Mouse (Mus musculus): Measurements from ENCODE around the gene Fdxr. TPM values are rescaled to one million over a fixed set of nuclear protein-coding genes. Genes with fewer than 3 reads are reported as not detected.
A peak's percentile ranks its signal among the peaks of the same experiment; 100 is the strongest.

Gene Fdxr
- polyA plus RNA-seq, 1 experiment from 2014 or later, result 17.8 TPM

GRCm38 (mm10) chr11:115275509-115275908 lies 1.3 kb downstream of the Fdxr start:
- no peak overlapping the region for H3K9ac ChIP-seq
- no peak for ATAC-seq (ENCODE audit: insufficient read depth, low FRiP score, low read depth)
- WGBS, result 73% methylated on average over 6 of the region's 6 CpGs
- H3K27me3 ChIP-seq (replicated peaks), result no peaks in the 10 kb centered on the region
- H3K4me3 ChIP-seq (replicated peaks), result no peak overlapping the region
- H3K4me1 ChIP-seq, result peaks cover 17% of the 10 kb centered on the region
- peak overlapping the region; percentile 93 for H3K4me2 ChIP-seq
- no peaks in the 10 kb centered on the region for H3K9me3 ChIP-seq
- H3K27ac ChIP-seq, result no peak overlapping the region
- H3K36me3 ChIP-seq, result no peaks in the 10 kb centered on the region

- 83% methylated on average over 6 of the region's 6 CpGs for WGBS
- Histone ChIP-seq H3K9ac (no peak overlapping the region), H3K27ac (no peak overlapping the region), H3K9me3 (no peaks in the 10 kb centered on the region), H3K36me3 (no peaks in the 10 kb centered on the region), H3K4me1 (peaks cover 17% of the 10 kb centered on the region), H3K4me2 (no peak overlapping the region), H3K4me3 (replicated peaks) (no peak overlapping the region), H3K27me3 (replicated peaks) (no peaks in the 10 kb centered on the region)
- no peak for ATAC-seq (ENCODE audit: insufficient read depth, low FRiP score, low read depth)
These were observed 2.1 kb downstream of the Fdxr start for GRCm38 (mm10) chr11:115274771-115275170.

- Histone ChIP-seq H3K9me3 (no peaks in the 10 kb centered on the region), H3K4me3 (replicated peaks) (no peak overlapping the region), H3K27me3 (replicated peaks) (peaks cover 5% of the 10 kb centered on the region; the same call in 1 of the 2 replicates), H3K36me3 (no peaks in the 10 kb centered on the region), H3K4me1 (peaks cover 17% of the 10 kb centered on the region), H3K27ac (no peak overlapping the region), H3K4me2 (no peak overlapping the region), H3K9ac (no peak overlapping the region)
- ATAC-seq (ENCODE audit: insufficient read depth, low FRiP score, low read depth), result no peak
- 82% methylated on average over 7 of the region's 7 CpGs for WGBS
These were observed 2.7 kb downstream of the Fdxr start for GRCm38 (mm10) chr11:115274178-115274577.

- Histone ChIP-seq H3K27me3 (replicated peaks) (peaks cover 6% of the 10 kb centered on the region; the same call in 1 of the 2 replicates), H3K4me1 (peaks cover 17% of the 10 kb centered on the region), H3K4me3 (replicated peaks) (no peak overlapping the region), H3K9ac (no peak overlapping the region), H3K9me3 (no peaks in the 10 kb centered on the region), H3K27ac (no peak overlapping the region), H3K4me2 (no peak overlapping the region), H3K36me3 (no peaks in the 10 kb centered on the region)
- ATAC-seq (ENCODE audit: insufficient read depth, low FRiP score, low read depth), result no peak
- 61% methylated on average over 7 of the region's 7 CpGs for WGBS
These were observed 3.1 kb downstream of the Fdxr start for GRCm38 (mm10) chr11:115273735-115274134.

- no peak for ATAC-seq (ENCODE audit: insufficient read depth, low FRiP score, low read depth)
- H3K36me3 ChIP-seq, result no peaks in the 10 kb centered on the region
- no peak overlapping the region for H3K27ac ChIP-seq
These were observed 3.9 kb downstream of the Fdxr start for GRCm38 (mm10) chr11:115272894-115273498.

GRCm38 (mm10) chr11:115271481-115271880 lies 5.4 kb downstream of the Fdxr start:
- Histone ChIP-seq H3K9me3 (no peaks in the 10 kb centered on the region), H3K4me2 (no peak overlapping the region), H3K27me3 (replicated peaks) (peaks cover 27% of the 10 kb centered on the region), H3K4me3 (replicated peaks) (no peak overlapping the region), H3K9ac (no peak overlapping the region), H3K27ac (no peak overlapping the region), H3K36me3 (no peaks in the 10 kb centered on the region), H3K4me1 (peaks cover 21% of the 10 kb centered on the region)
- WGBS, result 62% methylated on average over 10 of the region's 10 CpGs
- ATAC-seq (ENCODE audit: insufficient read depth, low FRiP score, low read depth), result no peak

More at GRCm38 (mm10) chr11:115272894-115273498, 3.9 kb downstream of the Fdxr start:
- Histone ChIP-seq H3K9ac (no peak overlapping the region), H3K4me1 (peaks cover 15% of the 10 kb centered on the region), H3K4me2 (no peak overlapping the region), H3K9me3 (no peaks in the 10 kb centered on the region), H3K4me3 (replicated peaks) (no peak overlapping the region), H3K27me3 (replicated peaks) (peaks cover 12% of the 10 kb centered on the region)
- WGBS, result 75% methylated on average over 10 of the region's 10 CpGs

GRCm38 (mm10) chr11:115271052-115271451 lies 5.8 kb downstream of the Fdxr start:
- Histone ChIP-seq H3K9me3 (no peaks in the 10 kb centered on the region), H3K27ac (no peak overlapping the region), H3K36me3 (no peaks in the 10 kb centered on the region), H3K4me3 (replicated peaks) (no peak overlapping the region), H3K4me1 (peaks cover 22% of the 10 kb centered on the region), H3K9ac (no peak overlapping the region), H3K27me3 (replicated peaks) (peaks cover 31% of the 10 kb centered on the region), H3K4me2 (no peak overlapping the region)
- ATAC-seq (ENCODE audit: insufficient read depth, low FRiP score, low read depth), result no peak
- WGBS, result 77% methylated on average over 9 of the region's 9 CpGs

GRCm38 (mm10) chr11:115270148-115270861 lies 6.5 kb downstream of the Fdxr start:
- no peak overlapping the region; the same call in 1 of the 2 replicates for H3K4me2 ChIP-seq
- H3K4me3 ChIP-seq (replicated peaks), result no peak overlapping the region
- H3K4me1 ChIP-seq, result peaks cover 18% of the 10 kb centered on the region
- no peak overlapping the region for H3K9ac ChIP-seq
- 33% methylated on average over 19 of the region's 19 CpGs for WGBS
- no peak overlapping the region for H3K27ac ChIP-seq
- ATAC-seq (ENCODE audit: insufficient read depth, low FRiP score, low read depth), result no peak
- H3K36me3 ChIP-seq, result no peaks in the 10 kb centered on the region
- H3K27me3 ChIP-seq (replicated peaks), result peaks cover 39% of the 10 kb centered on the region
- H3K9me3 ChIP-seq, result no peaks in the 10 kb centered on the region

- Histone ChIP-seq H3K9me3 (no peaks in the 10 kb centered on the region), H3K4me1 (peaks cover 19% of the 10 kb centered on the region), H3K27me3 (replicated peaks) (peaks cover 47% of the 10 kb centered on the region), H3K27ac (no peak overlapping the region), H3K36me3 (no peaks in the 10 kb centered on the region), H3K4me2 (no peak overlapping the region), H3K4me3 (replicated peaks) (no peak overlapping the region), H3K9ac (no peak overlapping the region)
- no peak for ATAC-seq (ENCODE audit: insufficient read depth, low FRiP score, low read depth)
- WGBS, result 86% methylated on average over 27 of the region's 27 CpGs
These were observed 7.4 kb downstream of the Fdxr start for GRCm38 (mm10) chr11:115269330-115270066.

- Histone ChIP-seq H3K4me1 (peaks cover 19% of the 10 kb centered on the region), H3K4me3 (replicated peaks) (no peak overlapping the region), H3K9ac (no peak overlapping the region), H3K9me3 (no peaks in the 10 kb centered on the region), H3K4me2 (no peak overlapping the region), H3K36me3 (no peaks in the 10 kb centered on the region), H3K27ac (no peak overlapping the region), H3K27me3 (replicated peaks) (peaks cover 59% of the 10 kb centered on the region)
- 70% methylated on average over 11 of the region's 11 CpGs for WGBS
- ATAC-seq (ENCODE audit: insufficient read depth, low FRiP score, low read depth), result no peak
These were observed 8.9 kb downstream of the Fdxr start for GRCm38 (mm10) chr11:115267958-115268357.

GRCm38 (mm10) chr11:115267061-115267883 lies 9.6 kb downstream of the Fdxr start, which contains the start of gene Grin2c:
Grin2c (minus strand) TSS chr11:115267243.
- Histone ChIP-seq H3K9me3 (no peaks in the 10 kb centered on the region), H3K27ac (no peak within 1 kb of the TSS), H3K9ac (no peak within 1 kb of the TSS), H3K27me3 (replicated peaks) (peaks cover 66% of the 10 kb centered on the region), H3K4me3 (replicated peaks) (peak within 1 kb of the TSS; percentile 31), H3K36me3 (no peaks in the 10 kb centered on the region), H3K4me1 (peaks cover 19% of the 10 kb centered on the region), H3K4me2 (peak within 1 kb of the TSS; percentile 57)
- ATAC-seq (ENCODE audit: insufficient read depth, low FRiP score, low read depth), result no peak
- WGBS, result 11% methylated on average over 29 of the region's 50 CpGs
